Mouse (Mus musculus): ENCODE results near the gene Ntrk3. TPM values are rescaled to one million over a fixed set of nuclear protein-coding genes. Genes with fewer than 3 reads are reported as not detected.

Gene Ntrk3
- polyA plus RNA-seq, 1 experiment from 2014 or later, result 1.7 TPM

- H3K36me3 ChIP-seq, result no peaks in the 10 kb centered on the region
- no peak overlapping the region for H3K27ac ChIP-seq
- H3K9me3 ChIP-seq, result no peaks in the 10 kb centered on the region
- H3K9ac ChIP-seq, result no peak overlapping the region
- no peak overlapping the region for H3K4me3 ChIP-seq
- no peak overlapping the region for H3K4me2 ChIP-seq
- no peaks in the 10 kb centered on the region for H3K4me1 ChIP-seq
- 31% methylated on average over 5 of the region's 5 CpGs for WGBS
- ATAC-seq (ENCODE audit: insufficient number of reproducible peaks, insufficient read depth, low FRiP score, low TSS enrichment, low read depth), result no peak
- H3K27me3 ChIP-seq, result peaks cover 9% of the 10 kb centered on the region
Measured at GRCm38 (mm10) chr7:78605538-78606130, 132.2 kb downstream of the Ntrk3 start.

- 40% methylated on average over 7 of the region's 7 CpGs for WGBS
Measured at GRCm38 (mm10) chr7:78603922-78604321, 133.9 kb downstream of the Ntrk3 start.

GRCm38 (mm10) chr7:78601851-78602250, 136.0 kb downstream of the Ntrk3 start:
- WGBS, result 85% methylated on average over 3 of the region's 3 CpGs
- H3K27ac ChIP-seq, result no peak overlapping the region
- H3K4me2 ChIP-seq, result no peak overlapping the region
- H3K27me3 ChIP-seq, result peaks cover 32% of the 10 kb centered on the region
- no peaks in the 10 kb centered on the region for H3K36me3 ChIP-seq
- no peak for ATAC-seq (ENCODE audit: insufficient number of reproducible peaks, insufficient read depth, low FRiP score, low TSS enrichment, low read depth)
- H3K4me3 ChIP-seq, result no peak overlapping the region
- peaks cover 11% of the 10 kb centered on the region; the same call in 1 of the 2 replicates for H3K4me1 ChIP-seq
- no peak overlapping the region for H3K9ac ChIP-seq
- H3K9me3 ChIP-seq, result no peaks in the 10 kb centered on the region

More at GRCm38 (mm10) chr7:78603922-78604321, 133.9 kb downstream of the Ntrk3 start:
- H3K27me3 ChIP-seq, result peaks cover 12% of the 10 kb centered on the region
- H3K4me3 ChIP-seq, result no peak overlapping the region
- H3K9ac ChIP-seq, result no peak overlapping the region
- no peaks in the 10 kb centered on the region for H3K9me3 ChIP-seq
- no peaks in the 10 kb centered on the region for H3K36me3 ChIP-seq
- H3K4me1 ChIP-seq, result no peaks in the 10 kb centered on the region
- H3K27ac ChIP-seq, result no peak overlapping the region
- H3K4me2 ChIP-seq, result no peak overlapping the region
- no peak for ATAC-seq (ENCODE audit: insufficient number of reproducible peaks, insufficient read depth, low FRiP score, low TSS enrichment, low read depth)

- Histone ChIP-seq H3K9ac (no peak overlapping the region), H3K27ac (no peak overlapping the region), H3K9me3 (no peaks in the 10 kb centered on the region), H3K4me3 (no peak overlapping the region), H3K36me3 (no peaks in the 10 kb centered on the region), H3K4me1 (peaks cover 11% of the 10 kb centered on the region; the same call in 1 of the 2 replicates), H3K4me2 (no peak overlapping the region), H3K27me3 (peaks cover 38% of the 10 kb centered on the region)
- 91% methylated on average over 6 of the region's 6 CpGs for WGBS
- no peak for ATAC-seq (ENCODE audit: insufficient number of reproducible peaks, insufficient read depth, low FRiP score, low TSS enrichment, low read depth)
Measured at GRCm38 (mm10) chr7:78600886-78601285, 136.9 kb downstream of the Ntrk3 start.

- Histone ChIP-seq H3K27me3 (peaks cover 38% of the 10 kb centered on the region), H3K36me3 (no peaks in the 10 kb centered on the region), H3K4me3 (no peak overlapping the region)
Measured at GRCm38 (mm10) chr7:78599941-78600677, 137.7 kb downstream of the Ntrk3 start.

GRCm38 (mm10) chr7:78598147-78598546, 139.7 kb downstream of the Ntrk3 start:
- no peak overlapping the region for H3K4me3 ChIP-seq
- WGBS, result 25% methylated on average over 12 of the region's 12 CpGs
- no peak overlapping the region for H3K27ac ChIP-seq
- H3K9me3 ChIP-seq, result no peaks in the 10 kb centered on the region
- no peaks in the 10 kb centered on the region for H3K36me3 ChIP-seq
- H3K4me1 ChIP-seq, result peaks cover 11% of the 10 kb centered on the region; the same call in 1 of the 2 replicates
- H3K27me3 ChIP-seq, result peaks cover 33% of the 10 kb centered on the region
- H3K9ac ChIP-seq, result no peak overlapping the region
- H3K4me2 ChIP-seq, result peak overlapping the region; percentile 30
- no peak for ATAC-seq (ENCODE audit: insufficient number of reproducible peaks, insufficient read depth, low FRiP score, low TSS enrichment, low read depth)

More at GRCm38 (mm10) chr7:78599941-78600677, 137.7 kb downstream of the Ntrk3 start:
- Histone ChIP-seq H3K4me1 (peaks cover 11% of the 10 kb centered on the region; the same call in 1 of the 2 replicates), H3K4me2 (no peak overlapping the region), H3K9me3 (no peaks in the 10 kb centered on the region), H3K9ac (no peak overlapping the region), H3K27ac (no peak overlapping the region)
- WGBS, result 80% methylated on average over 6 of the region's 6 CpGs
- ATAC-seq (ENCODE audit: insufficient number of reproducible peaks, insufficient read depth, low FRiP score, low TSS enrichment, low read depth), result no peak

- Histone ChIP-seq H3K27me3 (peaks cover 33% of the 10 kb centered on the region), H3K4me1 (peaks cover 11% of the 10 kb centered on the region; the same call in 1 of the 2 replicates), H3K9ac (no peak overlapping the region), H3K4me2 (peak overlapping the region; percentile 30), H3K9me3 (no peaks in the 10 kb centered on the region), H3K36me3 (no peaks in the 10 kb centered on the region), H3K27ac (no peak overlapping the region), H3K4me3 (no peak overlapping the region)
- 0 out of 2 replicates have a peak, but pooled peaks have one; percentile 53 for ATAC-seq (ENCODE audit: insufficient number of reproducible peaks, insufficient read depth, low FRiP score, low TSS enrichment, low read depth)
- 19% methylated on average over 15 of the region's 15 CpGs for WGBS
Measured at GRCm38 (mm10) chr7:78597251-78598129, 140.3 kb downstream of the Ntrk3 start.

- no peaks in the 10 kb centered on the region for H3K9me3 ChIP-seq
- 65% methylated on average over 5 of the region's 5 CpGs for WGBS
- H3K4me3 ChIP-seq, result no peak overlapping the region
Measured at GRCm38 (mm10) chr7:78596556-78596955, 141.3 kb downstream of the Ntrk3 start.

GRCm38 (mm10) chr7:78595895-78596294, 141.9 kb downstream of the Ntrk3 start:
- Histone ChIP-seq H3K4me1 (peaks cover 11% of the 10 kb centered on the region; the same call in 1 of the 2 replicates), H3K27ac (no peak overlapping the region), H3K9me3 (no peaks in the 10 kb centered on the region), H3K27me3 (peaks cover 33% of the 10 kb centered on the region), H3K4me3 (no peak overlapping the region), H3K4me2 (no peak overlapping the region), H3K9ac (no peak overlapping the region), H3K36me3 (no peaks in the 10 kb centered on the region)
- WGBS, result 7% methylated on average over 4 of the region's 4 CpGs
- ATAC-seq (ENCODE audit: insufficient number of reproducible peaks, insufficient read depth, low FRiP score, low TSS enrichment, low read depth), result no peak

More at GRCm38 (mm10) chr7:78596556-78596955, 141.3 kb downstream of the Ntrk3 start:
- H3K4me1 ChIP-seq, result peaks cover 11% of the 10 kb centered on the region; the same call in 1 of the 2 replicates
- ATAC-seq (ENCODE audit: insufficient number of reproducible peaks, insufficient read depth, low FRiP score, low TSS enrichment, low read depth), result no peak
- H3K36me3 ChIP-seq, result no peaks in the 10 kb centered on the region
- no peak overlapping the region for H3K27ac ChIP-seq
- peaks cover 33% of the 10 kb centered on the region for H3K27me3 ChIP-seq
- no peak overlapping the region for H3K4me2 ChIP-seq
- no peak overlapping the region for H3K9ac ChIP-seq

GRCm38 (mm10) chr7:78592948-78593347, 144.9 kb downstream of the Ntrk3 start:
- 84% methylated on average over 4 of the region's 4 CpGs for WGBS
- H3K4me1 ChIP-seq, result peaks cover 9% of the 10 kb centered on the region; the same call in 1 of the 2 replicates
- no peak overlapping the region for H3K27ac ChIP-seq
- no peak overlapping the region for H3K4me2 ChIP-seq
- H3K4me3 ChIP-seq, result no peak overlapping the region
- no peak overlapping the region for H3K9ac ChIP-seq
- ATAC-seq (ENCODE audit: insufficient number of reproducible peaks, insufficient read depth, low FRiP score, low TSS enrichment, low read depth), result no peak
- no peaks in the 10 kb centered on the region for H3K36me3 ChIP-seq
- H3K9me3 ChIP-seq, result no peaks in the 10 kb centered on the region
- peaks cover 20% of the 10 kb centered on the region for H3K27me3 ChIP-seq

- H3K4me3 ChIP-seq, result no peak overlapping the region
- no peak overlapping the region for H3K4me2 ChIP-seq
- no peak overlapping the region for H3K9ac ChIP-seq
- H3K27ac ChIP-seq, result no peak overlapping the region
- no peaks in the 10 kb centered on the region for H3K36me3 ChIP-seq
- H3K4me1 ChIP-seq, result 0 out of 2 replicates have a peak, but pooled peaks cover 2% of the 10 kb centered on the region
- no peak for ATAC-seq (ENCODE audit: insufficient number of reproducible peaks, insufficient read depth, low FRiP score, low TSS enrichment, low read depth)
- H3K9me3 ChIP-seq, result no peaks in the 10 kb centered on the region
- 85% methylated on average over 1 of the region's 1 CpGs for WGBS
- H3K27me3 ChIP-seq, result peaks cover 17% of the 10 kb centered on the region
Measured at GRCm38 (mm10) chr7:78592172-78592571, 145.6 kb downstream of the Ntrk3 start.
